Mouse (Mus musculus): Measurements from ENCODE around the gene 4932414N04Rik. TPM values are rescaled to one million over a fixed set of nuclear protein-coding genes. Genes with fewer than 3 reads are reported as not detected.
"Not testable (repeated sequence)": the region's sequence is repeated elsewhere in the genome, so short reads cannot be mapped to it uniquely, and the experiment has no call there.

4932414N04Rik gene
- polyA plus RNA-seq, 1 experiment from 2014 or later = not detected

DNA sequence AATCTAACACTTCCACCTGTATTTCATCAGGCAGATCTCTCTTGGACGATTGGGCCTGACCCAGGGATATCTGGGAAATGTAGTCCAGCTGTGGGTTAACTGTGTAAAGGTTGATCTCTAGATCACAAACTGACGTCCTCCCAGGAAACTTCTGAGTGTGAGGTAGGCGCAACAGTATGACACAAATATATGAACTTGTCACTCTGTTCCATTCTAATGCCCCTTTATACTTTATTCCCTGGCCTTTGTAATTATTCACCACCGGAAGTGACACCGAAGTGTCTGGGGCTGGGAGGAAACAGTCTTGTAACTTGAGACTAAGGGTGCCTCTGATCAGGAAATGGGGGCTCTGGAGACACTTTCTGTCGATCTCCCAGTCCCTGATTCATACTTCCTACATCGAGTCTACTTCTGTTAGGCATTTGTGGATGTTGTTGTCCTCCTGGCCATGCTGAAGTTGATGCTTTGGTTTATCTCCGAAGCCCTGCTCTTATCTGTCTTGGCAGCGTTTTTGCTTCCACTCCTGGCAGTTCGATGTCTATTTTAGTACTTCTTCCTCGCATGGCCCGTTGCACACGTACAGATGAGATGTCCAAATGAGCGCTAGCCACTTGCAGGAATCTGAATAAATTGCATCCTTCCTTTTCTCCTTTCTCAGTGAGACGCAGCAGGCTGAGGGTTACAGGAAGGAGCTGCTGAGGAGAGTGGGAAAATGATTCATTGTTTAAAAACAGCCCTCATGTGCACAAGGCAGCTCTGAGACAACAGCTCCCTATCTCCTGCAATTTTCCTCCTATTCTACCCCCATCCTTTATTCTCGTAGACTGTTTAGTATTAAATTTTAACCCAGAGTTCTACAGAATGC, 126.2 kb downstream of the 4932414N04Rik start:
- Histone ChIP-seq H3K9me3 (ENCODE audit: control insufficient read depth, low read length) (no peaks in the 10 kb centered on the region), H3K4me1 (replicated peaks; ENCODE audit: control insufficient read depth, insufficient read depth, low read length) (0 out of 2 replicates have a peak, but pooled peaks cover 5% of the 10 kb centered on the region), H3K27ac (ENCODE audit: low read depth, low read length) (no peak overlapping the region), H3K4me3 (ENCODE audit: low read depth, low read length) (peak overlapping the region; percentile 16; the same call in 1 of the 2 replicates), H3K4me2 (peak overlapping the region; percentile 53), H3K9ac (ENCODE audit: low read depth, low read length) (0 out of 2 replicates have a peak overlapping the region, but pooled peaks have one; percentile 9), H3K27me3 (replicated peaks; ENCODE audit: control insufficient read depth, insufficient read depth, low read length) (no peaks in the 10 kb centered on the region), H3K36me3 (ENCODE audit: control insufficient read depth, insufficient read depth, low read length) (no peaks in the 10 kb centered on the region)
- 24% methylated on average over 16 of the region's 16 CpGs for WGBS
- ATAC-seq (replicated peaks; ENCODE audit: low FRiP score) (peak; percentile 48), DNase-seq (ENCODE audit: low spot score) (no peak)

DNA sequence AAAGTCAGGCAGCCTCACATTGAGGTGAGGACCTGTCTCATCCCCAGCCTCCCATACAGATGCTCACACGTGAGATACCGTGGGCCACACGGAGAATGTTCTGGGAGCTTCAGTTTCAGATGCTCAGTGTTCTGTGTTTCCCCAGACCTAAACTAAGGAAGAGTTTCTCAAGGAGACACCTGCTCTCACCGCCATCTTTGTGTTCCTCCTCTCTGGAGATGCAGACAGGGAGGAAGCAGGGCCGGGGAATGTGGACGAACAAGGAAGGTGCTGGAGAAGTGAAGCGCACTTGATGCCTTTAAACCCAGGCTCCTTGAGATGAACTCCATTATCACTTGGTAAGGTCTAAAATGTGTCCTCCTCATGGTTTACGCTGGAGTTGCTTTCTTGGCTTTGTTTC, 127.4 kb downstream of the 4932414N04Rik start:
- not testable (repeated sequence) for H3K27ac ChIP-seq (ENCODE audit: low read depth, low read length); H3K4me3 ChIP-seq (ENCODE audit: low read depth, low read length); H3K36me3 ChIP-seq (ENCODE audit: control insufficient read depth, insufficient read depth, low read length); H3K4me1 ChIP-seq (replicated peaks; ENCODE audit: control insufficient read depth, insufficient read depth, low read length); H3K9me3 ChIP-seq (ENCODE audit: control insufficient read depth, low read length); DNase-seq (ENCODE audit: low spot score); H3K27me3 ChIP-seq (replicated peaks; ENCODE audit: control insufficient read depth, insufficient read depth, low read length); H3K9ac ChIP-seq (ENCODE audit: low read depth, low read length); ATAC-seq (replicated peaks; ENCODE audit: low FRiP score); H3K4me2 ChIP-seq
- 89% methylated on average over 8 of the region's 8 CpGs for WGBS

DNA sequence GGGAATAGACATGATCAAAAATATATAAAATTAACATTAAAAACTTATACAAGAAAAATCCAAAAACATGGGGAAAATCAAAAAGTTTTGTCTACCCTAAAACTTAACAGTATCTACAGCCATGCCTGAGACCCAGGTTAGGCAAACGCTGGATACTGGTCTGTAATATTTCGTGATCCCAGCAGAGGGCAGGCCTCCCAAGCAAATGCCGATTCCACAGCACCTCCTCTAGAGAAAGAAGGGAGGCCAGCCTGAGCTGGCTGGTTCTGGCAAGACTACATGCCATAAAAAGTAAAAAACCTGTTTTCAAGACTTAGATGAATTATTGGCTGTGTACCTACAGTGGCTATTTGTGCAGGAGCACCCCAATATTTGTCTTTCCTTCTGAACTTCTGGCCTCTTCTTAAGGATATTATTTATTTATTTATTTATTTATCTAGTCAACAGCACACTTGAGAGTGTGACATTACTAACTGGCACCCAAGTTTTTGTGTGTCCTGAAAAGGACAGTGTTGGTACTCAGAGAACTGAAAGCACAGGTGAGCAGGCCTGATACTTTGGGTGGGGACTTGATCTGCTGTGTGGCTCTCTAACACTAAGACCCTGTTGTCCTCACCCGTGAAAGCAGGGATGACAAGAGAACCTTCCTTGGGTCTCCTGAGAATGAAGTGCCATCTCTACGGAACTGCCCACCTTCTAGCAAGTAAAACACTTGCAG, 128.6 kb downstream of the 4932414N04Rik start:
- Histone ChIP-seq H3K27ac (ENCODE audit: low read depth, low read length) (no peak overlapping the region), H3K4me2 (no peak overlapping the region), H3K9me3 (ENCODE audit: control insufficient read depth, low read length) (no peaks in the 10 kb centered on the region), H3K9ac (ENCODE audit: low read depth, low read length) (no peak overlapping the region), H3K27me3 (replicated peaks; ENCODE audit: control insufficient read depth, insufficient read depth, low read length) (no peaks in the 10 kb centered on the region), H3K36me3 (ENCODE audit: control insufficient read depth, insufficient read depth, low read length) (no peaks in the 10 kb centered on the region), H3K4me1 (replicated peaks; ENCODE audit: control insufficient read depth, insufficient read depth, low read length) (0 out of 2 replicates have a peak, but pooled peaks cover 5% of the 10 kb centered on the region), H3K4me3 (ENCODE audit: low read depth, low read length) (no peak overlapping the region)
- DNase-seq (ENCODE audit: low spot score) (peak; percentile 62), ATAC-seq (replicated peaks; ENCODE audit: low FRiP score) (peak; percentile 74; the same call in 1 of the 2 replicates)
- WGBS = 34% methylated on average over 5 of the region's 5 CpGs

DNA sequence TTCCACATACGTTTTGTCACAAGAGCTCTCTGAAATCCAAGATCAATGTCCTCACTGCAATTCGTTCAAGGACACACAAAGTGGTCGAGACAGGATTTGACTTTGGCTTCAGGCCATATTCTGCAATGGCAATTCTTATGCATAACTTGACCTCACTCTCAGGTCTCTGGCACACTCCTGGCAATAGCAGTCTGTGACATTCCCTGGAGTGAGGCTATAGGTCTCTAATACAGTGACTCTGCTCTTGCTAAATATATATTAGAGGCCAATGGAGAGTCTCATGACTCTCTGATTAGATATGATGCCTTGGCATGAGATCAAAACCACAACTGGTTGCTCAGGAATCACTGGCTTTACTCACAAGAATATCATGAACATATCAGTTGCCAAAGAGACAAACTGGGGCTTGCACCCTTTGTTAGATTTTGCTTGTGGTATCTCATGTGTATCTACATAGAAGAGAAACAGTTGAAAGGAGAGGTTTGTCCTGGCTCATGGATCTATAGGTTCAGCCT, 130.9 kb downstream of the 4932414N04Rik start:
- H3K36me3 ChIP-seq (ENCODE audit: control insufficient read depth, insufficient read depth, low read length) = no peaks in the 10 kb centered on the region
- DNase-seq (ENCODE audit: low spot score) = no peak
- H3K9me3 ChIP-seq (ENCODE audit: control insufficient read depth, low read length) = no peaks in the 10 kb centered on the region
- no peak overlapping the region for H3K27ac ChIP-seq (ENCODE audit: low read depth, low read length)
- no peak overlapping the region for H3K4me3 ChIP-seq (ENCODE audit: low read depth, low read length)
- no peak overlapping the region for H3K9ac ChIP-seq (ENCODE audit: low read depth, low read length)
- ATAC-seq (replicated peaks; ENCODE audit: low FRiP score) = no peak
- H3K27me3 ChIP-seq (replicated peaks; ENCODE audit: control insufficient read depth, insufficient read depth, low read length) = no peaks in the 10 kb centered on the region
- H3K4me2 ChIP-seq = no peak overlapping the region
- H3K4me1 ChIP-seq (replicated peaks; ENCODE audit: control insufficient read depth, insufficient read depth, low read length) = 0 out of 2 replicates have a peak, but pooled peaks cover 5% of the 10 kb centered on the region
- WGBS = 77% methylated on average over 3 of the region's 3 CpGs

DNA sequence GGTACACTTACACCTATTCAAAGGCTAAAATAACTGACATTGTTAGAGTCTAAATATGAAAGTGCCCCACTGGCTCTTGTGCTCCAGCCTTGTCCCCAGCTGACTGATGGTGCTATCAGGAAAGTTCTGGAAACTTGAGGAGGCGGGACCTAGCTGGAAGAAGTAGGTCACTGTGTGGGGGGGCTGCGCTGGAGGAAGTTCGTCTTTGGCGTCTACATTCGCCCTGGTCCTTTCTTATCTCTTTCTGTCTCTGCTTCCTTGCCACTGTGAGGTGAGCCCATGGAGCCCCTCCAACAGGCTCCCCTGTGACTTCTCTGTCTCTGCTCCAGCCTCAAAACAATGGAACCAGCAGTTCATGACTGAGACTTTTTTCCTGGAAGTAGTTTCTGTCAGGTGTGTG, 136.0 kb downstream of the 4932414N04Rik start:
- DNase-seq (ENCODE audit: low spot score) (no peak), ATAC-seq (replicated peaks; ENCODE audit: low FRiP score) (no peak)
- Histone ChIP-seq H3K27me3 (replicated peaks; ENCODE audit: control insufficient read depth, insufficient read depth, low read length) (no peaks in the 10 kb centered on the region), H3K4me2 (no peak overlapping the region), H3K27ac (ENCODE audit: low read depth, low read length) (no peak overlapping the region), H3K36me3 (ENCODE audit: control insufficient read depth, insufficient read depth, low read length) (no peaks in the 10 kb centered on the region), H3K9ac (ENCODE audit: low read depth, low read length) (no peak overlapping the region), H3K4me1 (replicated peaks; ENCODE audit: control insufficient read depth, insufficient read depth, low read length) (no peaks in the 10 kb centered on the region), H3K9me3 (ENCODE audit: control insufficient read depth, low read length) (no peaks in the 10 kb centered on the region), H3K4me3 (ENCODE audit: low read depth, low read length) (no peak overlapping the region)
- 45% methylated on average over 5 of the region's 5 CpGs for WGBS

DNA sequence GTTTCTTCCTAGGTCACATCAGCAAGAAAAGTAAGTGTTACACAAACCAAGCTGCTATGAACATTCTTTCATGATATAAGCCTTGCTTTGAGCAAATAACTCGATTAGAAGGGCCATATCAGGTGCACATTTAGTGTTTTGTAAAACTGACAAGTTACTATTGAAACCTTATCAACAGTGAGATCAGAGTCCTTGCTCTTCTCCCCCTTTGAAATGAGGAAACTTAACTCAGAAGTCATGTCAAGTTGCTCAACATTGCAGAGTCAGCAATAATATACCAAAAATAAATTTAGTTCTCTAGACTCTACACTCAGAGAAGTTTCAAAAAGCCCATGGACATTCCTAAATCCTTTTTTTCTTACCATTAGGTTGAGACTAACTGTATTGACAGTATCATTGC, 137.2 kb downstream of the 4932414N04Rik start:
- no peak for ATAC-seq (replicated peaks; ENCODE audit: low FRiP score)

DNA sequence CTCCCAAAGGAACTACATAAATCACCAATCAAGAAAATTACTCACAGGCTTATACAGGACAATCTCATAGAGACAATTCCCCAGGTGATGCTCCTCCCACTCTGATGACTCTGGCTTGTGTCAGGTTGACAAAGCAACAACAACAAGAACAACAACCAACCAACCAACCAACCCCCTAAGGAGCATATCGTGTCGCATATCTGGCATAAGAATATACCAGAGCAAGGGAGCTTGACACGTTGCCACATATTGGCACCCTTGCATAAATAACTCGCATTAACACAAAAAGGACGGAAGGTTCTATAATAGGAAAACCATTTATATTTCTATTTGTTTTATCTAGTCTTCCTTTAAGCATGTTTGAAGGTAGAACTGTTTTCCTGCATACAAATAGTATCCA, 137.9 kb downstream of the 4932414N04Rik start:
- WGBS = 90% methylated on average over 5 of the region's 5 CpGs
- H3K4me2 ChIP-seq = no peak overlapping the region
- H3K27me3 ChIP-seq (replicated peaks; ENCODE audit: control insufficient read depth, insufficient read depth, low read length) = no peaks in the 10 kb centered on the region
- ATAC-seq (replicated peaks; ENCODE audit: low FRiP score) (no peak), DNase-seq (ENCODE audit: low spot score) (no peak)
- H3K9me3 ChIP-seq (ENCODE audit: control insufficient read depth, low read length) = no peaks in the 10 kb centered on the region
- no peak overlapping the region for H3K4me3 ChIP-seq (ENCODE audit: low read depth, low read length)
- H3K4me1 ChIP-seq (replicated peaks; ENCODE audit: control insufficient read depth, insufficient read depth, low read length) = no peaks in the 10 kb centered on the region
- no peak overlapping the region for H3K27ac ChIP-seq (ENCODE audit: low read depth, low read length)
- H3K9ac ChIP-seq (ENCODE audit: low read depth, low read length) = no peak overlapping the region
- no peaks in the 10 kb centered on the region for H3K36me3 ChIP-seq (ENCODE audit: control insufficient read depth, insufficient read depth, low read length)

More for the DNA sequence above, 137.2 kb downstream of the 4932414N04Rik start:
- H3K36me3 ChIP-seq (ENCODE audit: control insufficient read depth, insufficient read depth, low read length) = no peaks in the 10 kb centered on the region
- no peaks in the 10 kb centered on the region for H3K27me3 ChIP-seq (replicated peaks; ENCODE audit: control insufficient read depth, insufficient read depth, low read length)
- H3K9ac ChIP-seq (ENCODE audit: low read depth, low read length) = no peak overlapping the region
- H3K4me1 ChIP-seq (replicated peaks; ENCODE audit: control insufficient read depth, insufficient read depth, low read length) = no peaks in the 10 kb centered on the region
- no peak overlapping the region for H3K27ac ChIP-seq (ENCODE audit: low read depth, low read length)
- no peak for DNase-seq (ENCODE audit: low spot score)
- H3K4me2 ChIP-seq = no peak overlapping the region
- no peaks in the 10 kb centered on the region for H3K9me3 ChIP-seq (ENCODE audit: control insufficient read depth, low read length)
- H3K4me3 ChIP-seq (ENCODE audit: low read depth, low read length) = no peak overlapping the region
- 47% methylated on average over 1 of the region's 1 CpGs for WGBS

DNA sequence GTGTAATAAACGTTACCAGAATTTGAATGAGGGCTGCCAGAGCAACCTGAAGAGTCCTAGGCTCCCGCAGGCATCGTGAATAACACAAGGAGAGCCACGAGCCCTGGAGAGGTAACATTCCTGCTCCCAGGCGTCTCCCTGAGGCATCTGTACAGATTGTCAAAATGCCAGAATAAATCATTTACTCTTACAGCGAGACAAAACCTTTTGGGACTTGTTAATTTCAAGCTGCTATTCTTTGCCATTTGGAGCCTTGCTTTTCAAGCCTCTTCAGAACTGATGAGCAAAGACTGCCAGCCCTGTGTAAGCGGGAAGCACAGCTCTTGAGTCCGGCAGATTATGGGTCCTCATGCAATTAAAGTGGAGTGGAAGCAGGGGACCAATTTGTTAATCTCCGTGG, 138.3 kb downstream of the 4932414N04Rik start:
- Histone ChIP-seq H3K36me3 (ENCODE audit: control insufficient read depth, insufficient read depth, low read length) (no peaks in the 10 kb centered on the region), H3K27me3 (replicated peaks; ENCODE audit: control insufficient read depth, insufficient read depth, low read length) (no peaks in the 10 kb centered on the region), H3K9me3 (ENCODE audit: control insufficient read depth, low read length) (no peaks in the 10 kb centered on the region), H3K4me2 (no peak overlapping the region), H3K4me3 (ENCODE audit: low read depth, low read length) (no peak overlapping the region), H3K27ac (ENCODE audit: low read depth, low read length) (no peak overlapping the region), H3K9ac (ENCODE audit: low read depth, low read length) (no peak overlapping the region), H3K4me1 (replicated peaks; ENCODE audit: control insufficient read depth, insufficient read depth, low read length) (no peaks in the 10 kb centered on the region)
- no peak for ATAC-seq (replicated peaks; ENCODE audit: low FRiP score)
- WGBS = 65% methylated on average over 9 of the region's 9 CpGs
- DNase-seq (ENCODE audit: low spot score) = no peak
